Mouse (Mus musculus) forebrain, embryonic 10.5 days (tissue): ENCODE measurements around the gene Ufsp1. TPM values are rescaled to one million over a fixed set of nuclear protein-coding genes. Genes with fewer than 3 reads are reported as not detected.

Experiments
- DNase-seq: peaks from one replicate; pipeline ENCODE4 v3.0.0-alpha.2; 2017; ENCODE audit warnings: low spot score; ENCODE audit errors: extremely low spot score
- H3K27ac ChIP-seq: fragments of 300-500 bp; sonication (generic); 2 replicates; pipeline ENCODE4 v1.5.1; 2016; ENCODE audit warnings: mild to moderate bottlenecking
- H3K27me3 ChIP-seq: fragments of 300-500 bp; sonication (generic); 2 replicates; pipeline ENCODE4 v1.6.1; 2016; ENCODE audit warnings: mild to moderate bottlenecking; ENCODE audit not compliant: poor library complexity, severe bottlenecking
- H3K36me3 ChIP-seq: fragments of 300-500 bp; sonication (generic); replicated peaks from 2 replicates; pipeline ENCODE4 v1.6.1; 2016; ENCODE audit warnings: mild to moderate bottlenecking, moderate library complexity
- H3K4me1 ChIP-seq: fragments of 300-500 bp; sonication (generic); 2 replicates; pipeline ENCODE4 v1.6.1; 2016
- H3K4me3 ChIP-seq: fragments of 300-500 bp; sonication (generic); 2 replicates; pipeline ENCODE4 v1.5.1; 2016; ENCODE audit warnings: mild to moderate bottlenecking, moderate library complexity
- H3K9me3 ChIP-seq: fragments of 300-500 bp; sonication (generic); 2 replicates; pipeline ENCODE4 v1.6.1; 2016; ENCODE audit warnings: mild to moderate bottlenecking, moderate library complexity
- WGBS: fragments of 180-500 bp; shearing (Covaris S2); methylation state at CpG from one replicate; pipeline ENCODE4 v1.1.7; 2016; 5-methylcytosine and 5-hydroxymethylcytosine counted together
- microRNA-seq: library from miRNA; unstranded; fragments of <30 nt; microRNA quantifications from one replicate; pipeline ENCODE4, GENCODE M21; 2017
- polyA plus RNA-seq: library from polyadenylated mRNA; unstranded; fragments of >200 nt; fragmentation: Nextera tagmentation; extraction: Ambion mirVana; gene quantifications from 2 replicates; pipeline ENCODE4 v1.2.1, GENCODE M21; 2016

Ufsp1 gene
- polyA plus RNA-seq, 1 experiment from 2014 or later: 10.3 TPM

- no peak for DNase-seq
- no peaks in the 10 kb centered on the region for H3K27me3 ChIP-seq
These were observed 48.1 kb downstream of the Ufsp1 start for GRCm38 (mm10) chr5:137342407-137343012.

DNA sequence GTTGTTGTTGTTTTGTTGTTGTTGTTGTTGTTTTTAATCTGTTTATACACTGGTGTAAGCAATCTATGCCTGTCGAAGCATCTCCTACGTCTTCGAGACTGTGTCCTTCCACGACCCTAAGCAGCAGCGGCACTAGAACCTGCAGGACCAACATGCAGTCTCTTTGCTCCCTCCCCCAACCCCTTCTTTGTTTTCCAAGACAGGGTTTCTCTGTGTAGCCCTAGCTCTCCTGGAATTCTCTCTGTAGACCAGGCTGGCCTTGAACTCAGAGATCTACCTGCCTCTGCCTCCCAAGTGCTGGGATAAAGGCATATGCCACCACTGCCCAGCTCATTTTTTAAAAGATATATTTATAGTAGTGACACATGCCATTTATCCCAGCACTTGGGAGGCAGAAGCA, 49.0 kb downstream of the Ufsp1 start:
- H3K9me3 ChIP-seq: no peaks in the 10 kb centered on the region
- H3K27ac ChIP-seq: no peak overlapping the region
- H3K27me3 ChIP-seq: no peaks in the 10 kb centered on the region
- peaks cover 48% of the 10 kb centered on the region for H3K4me1 ChIP-seq
- 90% methylated on average over 5 of the region's 5 CpGs for WGBS
- H3K4me3 ChIP-seq: no peak overlapping the region
- H3K36me3 ChIP-seq: no peaks in the 10 kb centered on the region
- no peak for DNase-seq

More at GRCm38 (mm10) chr5:137342407-137343012, 48.1 kb downstream of the Ufsp1 start:
- Histone ChIP-seq H3K27ac (no peak overlapping the region), H3K36me3 (no peaks in the 10 kb centered on the region), H3K4me3 (no peak overlapping the region), H3K9me3 (no peaks in the 10 kb centered on the region), H3K4me1 (peaks cover 47% of the 10 kb centered on the region)
- 89% methylated on average over 7 of the region's 7 CpGs for WGBS

DNA sequence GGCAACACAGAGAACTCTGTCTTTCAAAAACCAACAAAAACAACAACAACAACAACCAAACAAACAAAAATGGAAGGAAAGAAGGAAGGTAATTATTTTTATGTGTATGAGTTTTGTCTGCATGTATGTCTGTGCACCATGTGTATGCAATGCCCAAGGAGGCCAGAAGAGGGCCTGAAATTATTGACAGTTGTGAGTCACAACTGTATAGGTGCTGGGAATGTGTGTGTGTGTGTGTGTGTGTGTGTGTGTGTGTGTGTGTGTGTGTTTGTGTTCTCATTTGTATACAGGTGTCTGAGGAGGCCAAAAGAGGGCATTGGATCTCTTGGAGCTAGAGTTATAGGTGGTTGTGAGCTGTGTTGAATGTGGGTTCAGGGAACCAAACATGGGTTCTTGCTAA, 49.4 kb downstream of the Ufsp1 start:
- DNase-seq: no peak
- Histone ChIP-seq H3K27me3 (no peaks in the 10 kb centered on the region), H3K36me3 (no peaks in the 10 kb centered on the region), H3K4me3 (no peak overlapping the region), H3K9me3 (no peaks in the 10 kb centered on the region), H3K4me1 (peaks cover 49% of the 10 kb centered on the region), H3K27ac (no peak overlapping the region)

Small RNA genes within 50 kb of the gene (microRNA-seq; reads per million reads assigned to microRNA genes)
- gene Mir7036 (not detected), gene Mir8116 (not detected)

Other genes with a start within 250 kb of the Ufsp1 start
- 195 and 198 TPM in 2 replicates for gene Ap1s1, start 248.5 kb upstream of the Ufsp1 start, polyA plus RNA-seq
- 0.10 and 0.17 TPM in 2 replicates for gene Serpine1, start 222.4 kb upstream of the Ufsp1 start, polyA plus RNA-seq
- gene Trim56, start 178.4 kb upstream of the Ufsp1 start, polyA plus RNA-seq: 4.6 and 5.0 TPM in 2 replicates
- gene Muc3, start 145.3 kb upstream of the Ufsp1 start, polyA plus RNA-seq: not detected in 2 replicates
- not detected in 2 replicates for gene Muc3a, start 82.2 kb upstream of the Ufsp1 start, polyA plus RNA-seq
- 1.9 and 2.3 TPM in 2 replicates for gene Ache, start 7.1 kb upstream of the Ufsp1 start, polyA plus RNA-seq
- 205 and 209 TPM in 2 replicates for gene Srrt, start 13.0 kb downstream of the Ufsp1 start, polyA plus RNA-seq
- 70.3 and 73.0 TPM in 2 replicates for gene Trip6, start 19.8 kb downstream of the Ufsp1 start, polyA plus RNA-seq
- 10.6 and 11.8 TPM in 2 replicates for gene Slc12a9, start 39.0 kb downstream of the Ufsp1 start, polyA plus RNA-seq
- gene Ephb4, start 55.5 kb downstream of the Ufsp1 start, polyA plus RNA-seq: 31.9 and 33.5 TPM in 2 replicates
- 0.10 and 0.12 TPM in 2 replicates for gene Zan, start 182.4 kb downstream of the Ufsp1 start, polyA plus RNA-seq
- 56.1 and 59.4 TPM in 2 replicates for gene Pop7, start 207.9 kb downstream of the Ufsp1 start, polyA plus RNA-seq
- 13.5 and 14.0 TPM in 2 replicates for gene Gigyf1, start 223.9 kb downstream of the Ufsp1 start, polyA plus RNA-seq
- 2.9 and 4.8 TPM in 2 replicates for gene Epo, start 238.6 kb downstream of the Ufsp1 start, polyA plus RNA-seq
- gene Gnb2, start 238.9 kb downstream of the Ufsp1 start, polyA plus RNA-seq: 287 and 288 TPM in 2 replicates